Mouse (Mus musculus) splenic B cell, adult 2 months (primary cell): ENCODE data around the gene Cltb.

ENCODE experiments used
- DNase-seq: peaks from one replicate; pipeline ENCODE4 v3.0.0-alpha.2; 2011; ENCODE audit warnings: low read depth, low spot score
- H3K27me3 ChIP-seq: 2 replicates; pipeline ENCODE4 v1.6.1; 2012; ENCODE audit warnings: mild to moderate bottlenecking, low read length, moderate library complexity, mixed read lengths; ENCODE audit not compliant: control insufficient read depth, poor library complexity, insufficient read depth, severe bottlenecking
- H3K36me3 ChIP-seq: 2 replicates; pipeline ENCODE4 v1.6.1; 2012; ENCODE audit warnings: mild to moderate bottlenecking, low read length, moderate library complexity, mixed read lengths; ENCODE audit not compliant: control insufficient read depth, poor library complexity, insufficient read depth, severe bottlenecking

Gene Cltb

GRCm38 (mm10) chr13:54607204-54607603 is 3.9 kb downstream of the Cltb start:
- no peak for DNase-seq
- Histone ChIP-seq H3K27me3 (no peaks in the 10 kb centered on the region), H3K36me3 (no peaks in the 10 kb centered on the region)

DNA sequence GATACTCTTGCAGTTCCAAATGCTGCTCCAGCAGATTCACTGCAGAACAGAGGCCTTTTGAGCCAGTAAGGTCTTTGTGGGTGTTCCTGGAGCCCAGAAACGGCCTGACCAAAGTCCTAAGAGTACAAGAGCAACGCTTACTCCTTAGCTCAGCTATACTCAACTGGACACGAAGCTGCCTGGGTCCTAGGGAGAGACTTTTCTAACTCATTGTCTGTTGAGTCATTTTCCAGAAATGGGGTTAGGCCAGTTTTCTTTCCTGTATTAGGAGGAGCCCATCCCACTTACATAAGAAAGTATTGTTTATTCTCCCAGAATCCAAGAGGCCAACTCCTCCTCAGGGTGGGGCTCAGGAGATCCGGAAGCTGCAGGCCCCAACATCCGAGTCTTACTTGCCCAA is 5.7 kb downstream of the Cltb start:
- DNase-seq, result no peak
- H3K27me3 ChIP-seq, result no peaks in the 10 kb centered on the region
- no peaks in the 10 kb centered on the region for H3K36me3 ChIP-seq

DNA sequence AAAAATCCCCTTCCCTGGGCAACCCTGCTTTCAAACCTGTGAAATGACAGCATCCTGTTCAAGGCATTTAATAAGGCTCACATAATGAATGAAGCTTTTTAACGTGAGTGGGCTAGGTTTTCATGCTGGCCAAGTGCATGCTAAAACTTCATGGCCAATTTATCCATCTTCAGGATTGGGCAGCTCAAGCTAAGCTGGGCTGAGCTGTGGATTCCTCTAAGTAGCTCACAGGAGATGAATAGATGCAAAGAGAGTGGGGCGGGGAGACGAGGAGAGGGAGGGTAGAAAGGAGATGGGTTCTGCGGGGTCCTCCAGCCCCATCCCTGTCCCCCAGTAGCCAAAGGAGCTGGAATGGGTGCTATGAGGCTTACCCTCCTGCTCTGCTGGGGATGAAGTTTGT is 6.9 kb downstream of the Cltb start:
- Histone ChIP-seq H3K27me3 (no peaks in the 10 kb centered on the region), H3K36me3 (no peaks in the 10 kb centered on the region)
- DNase-seq, result no peak

DNA sequence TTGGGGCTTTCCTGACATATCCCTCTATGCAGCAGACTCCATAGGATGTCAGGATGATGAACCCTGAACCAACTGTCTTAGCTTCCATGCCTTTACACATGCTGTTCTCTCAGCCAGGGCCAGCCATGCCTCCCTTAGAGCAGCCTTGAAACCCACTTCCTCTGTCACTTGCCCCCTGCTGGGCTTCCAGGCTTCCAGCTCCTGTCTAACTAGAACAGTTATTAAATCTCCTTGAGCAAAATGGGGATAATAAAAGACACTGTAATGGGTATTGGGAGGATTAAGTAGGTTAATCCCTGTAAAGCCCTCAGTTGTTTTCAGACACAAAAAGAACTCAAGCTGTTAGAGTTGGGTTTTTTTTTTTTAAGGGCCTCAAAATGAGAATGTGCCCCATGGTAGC is 7.6 kb downstream of the Cltb start:
- H3K36me3 ChIP-seq, result no peaks in the 10 kb centered on the region
- no peak for DNase-seq
- H3K27me3 ChIP-seq, result no peaks in the 10 kb centered on the region

GRCm38 (mm10) chr13:54602639-54603111 is 8.5 kb downstream of the Cltb start:
- Histone ChIP-seq H3K27me3 (no peaks in the 10 kb centered on the region), H3K36me3 (no peaks in the 10 kb centered on the region)
- DNase-seq, result no peak

DNA sequence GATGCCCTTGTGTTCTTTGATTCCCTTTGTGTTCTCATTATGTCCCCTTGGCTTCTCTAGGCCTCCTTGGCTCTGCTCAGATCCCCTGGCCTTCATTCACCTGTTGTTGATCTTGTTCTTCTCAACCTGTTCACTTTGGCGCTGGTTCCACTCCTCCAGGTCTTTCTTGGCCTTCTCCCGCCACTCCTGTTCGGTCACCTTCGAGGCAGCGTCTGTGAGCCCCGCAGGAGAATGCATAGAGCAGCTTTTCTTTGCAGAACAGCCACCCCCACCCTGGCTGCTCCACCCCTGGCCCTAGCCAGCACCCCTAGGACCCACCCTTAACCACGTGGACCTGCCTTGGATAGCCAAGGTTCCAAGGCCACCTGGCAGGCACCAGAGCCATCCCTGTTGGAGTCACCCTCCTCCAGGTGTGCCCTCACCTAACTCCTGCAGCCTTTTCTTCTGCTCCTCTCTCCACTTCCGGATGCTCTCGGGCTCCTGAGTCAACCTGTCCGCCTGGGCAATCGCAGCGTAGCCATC is 12.5 kb downstream of the Cltb start:
- Histone ChIP-seq H3K36me3 (no peaks in the 10 kb centered on the region), H3K27me3 (no peaks in the 10 kb centered on the region)
- no peak for DNase-seq

DNA sequence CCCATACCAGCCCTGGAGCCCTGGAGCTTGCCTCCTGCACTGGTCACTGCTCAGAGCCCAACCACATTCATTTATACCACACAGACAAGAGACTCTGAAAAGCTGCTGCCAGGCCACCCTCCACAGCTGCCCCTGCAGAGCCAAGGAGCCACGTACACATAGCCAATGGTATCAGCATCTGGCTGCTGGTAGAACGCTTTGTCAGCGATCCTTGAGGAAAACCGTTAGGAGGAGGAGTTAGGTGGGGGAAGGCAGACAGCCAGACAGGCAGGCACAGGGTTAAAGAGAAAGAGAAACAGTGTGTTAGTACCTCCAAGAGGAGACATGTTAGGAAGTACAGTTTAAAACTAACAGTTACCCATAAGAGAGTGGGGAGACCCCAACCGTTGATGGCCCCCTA is 14.3 kb downstream of the Cltb start:
- H3K27me3 ChIP-seq, result no peaks in the 10 kb centered on the region
- H3K36me3 ChIP-seq, result no peaks in the 10 kb centered on the region
- DNase-seq, result no peak

DNA sequence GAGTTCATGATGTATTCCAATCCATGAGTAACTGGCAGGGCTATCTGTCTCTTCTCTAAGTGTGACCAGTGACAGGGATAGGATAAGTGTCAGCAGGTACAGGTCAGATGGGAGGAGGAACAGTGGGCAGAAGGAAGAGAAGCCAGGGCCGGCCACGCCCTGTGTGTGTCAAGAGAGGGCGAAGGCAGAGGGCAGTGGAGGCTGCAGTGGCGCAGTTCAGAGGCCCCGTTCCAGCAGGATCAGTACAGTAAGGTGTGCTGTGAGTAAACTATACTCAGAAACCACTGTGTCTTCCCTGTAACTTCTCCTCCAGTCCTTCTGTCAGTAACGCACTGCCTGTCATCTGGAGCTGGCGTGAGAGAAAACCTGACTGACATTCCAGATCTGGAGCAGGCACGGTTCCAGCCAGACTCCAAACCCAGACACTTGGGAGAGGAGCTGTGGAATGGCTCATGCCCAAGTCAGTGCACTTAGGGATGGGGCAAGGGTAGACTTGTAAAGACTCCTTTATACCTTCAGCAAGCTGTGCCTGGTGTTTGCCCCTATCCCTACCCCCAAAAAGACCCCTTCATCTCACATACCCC is 14.9 kb downstream of the Cltb start:
- H3K36me3 ChIP-seq, result no peaks in the 10 kb centered on the region
- no peaks in the 10 kb centered on the region for H3K27me3 ChIP-seq
- DNase-seq, result no peak

DNA sequence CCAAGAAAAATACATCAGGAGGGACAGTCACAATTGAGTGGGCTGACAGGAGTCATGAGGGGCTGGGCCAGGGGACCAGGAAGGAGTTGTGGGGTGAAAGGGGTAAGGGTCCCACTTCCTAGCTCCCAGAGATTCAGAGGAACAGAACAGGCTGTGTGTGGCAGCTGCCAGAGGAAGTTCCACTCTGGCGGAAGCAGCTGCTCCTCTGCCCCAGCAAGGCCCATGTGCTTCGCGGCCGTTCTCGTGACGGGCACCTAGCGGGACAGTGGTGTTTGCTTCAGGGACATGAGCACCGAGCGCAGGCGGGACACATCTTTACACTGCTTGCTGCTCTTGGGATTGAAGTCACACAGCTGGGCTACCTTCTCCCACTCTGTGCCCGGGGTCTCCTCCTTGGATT is 17.5 kb downstream of the Cltb start:
- no peaks in the 10 kb centered on the region for H3K36me3 ChIP-seq
- H3K27me3 ChIP-seq, result no peaks in the 10 kb centered on the region
- no peak for DNase-seq

DNA sequence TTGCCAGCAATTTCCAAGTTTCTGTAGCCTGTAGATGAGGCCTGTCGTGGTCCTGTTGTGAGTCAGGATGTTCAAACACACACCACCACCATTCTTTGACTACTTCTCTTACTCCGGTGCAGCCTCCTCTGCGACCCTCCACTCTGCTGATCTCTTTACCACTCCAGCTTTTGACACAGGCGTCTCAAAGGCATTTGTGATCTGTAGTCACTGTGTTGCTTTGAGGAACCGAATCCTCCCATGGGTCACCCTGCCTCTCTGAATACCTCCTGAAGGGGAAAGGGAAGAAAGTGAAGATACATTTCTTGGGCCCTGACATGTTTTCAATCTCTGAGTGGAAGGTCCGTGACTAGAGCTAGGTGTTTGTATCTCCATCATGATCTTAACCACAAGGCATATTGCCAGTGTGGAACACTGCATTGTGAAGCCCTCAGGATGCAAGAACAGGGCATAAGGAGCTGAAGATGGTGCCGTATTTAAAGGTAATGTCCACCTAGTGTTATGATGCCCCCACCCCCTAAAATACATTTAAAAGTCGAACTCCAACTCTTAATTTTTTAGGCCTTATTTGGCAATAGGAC is 19.3 kb downstream of the Cltb start:
- Histone ChIP-seq H3K36me3 (no peaks in the 10 kb centered on the region), H3K27me3 (no peaks in the 10 kb centered on the region)
- DNase-seq, result no peak

- no peaks in the 10 kb centered on the region for H3K27me3 ChIP-seq
- peak; percentile 98 for DNase-seq
- H3K36me3 ChIP-seq, result peaks cover 2% of the 10 kb centered on the region; the same call in 1 of the 2 replicates
These were observed 20.9 kb downstream of the Cltb start, which contains the start of the genes Nop16 and Higd2a for GRCm38 (mm10) chr13:54589996-54590951. Gene Nop16, minus strand, starts transcription at chr13:54590090. Gene Higd2a, plus strand, starts transcription at chr13:54590207.

DNA sequence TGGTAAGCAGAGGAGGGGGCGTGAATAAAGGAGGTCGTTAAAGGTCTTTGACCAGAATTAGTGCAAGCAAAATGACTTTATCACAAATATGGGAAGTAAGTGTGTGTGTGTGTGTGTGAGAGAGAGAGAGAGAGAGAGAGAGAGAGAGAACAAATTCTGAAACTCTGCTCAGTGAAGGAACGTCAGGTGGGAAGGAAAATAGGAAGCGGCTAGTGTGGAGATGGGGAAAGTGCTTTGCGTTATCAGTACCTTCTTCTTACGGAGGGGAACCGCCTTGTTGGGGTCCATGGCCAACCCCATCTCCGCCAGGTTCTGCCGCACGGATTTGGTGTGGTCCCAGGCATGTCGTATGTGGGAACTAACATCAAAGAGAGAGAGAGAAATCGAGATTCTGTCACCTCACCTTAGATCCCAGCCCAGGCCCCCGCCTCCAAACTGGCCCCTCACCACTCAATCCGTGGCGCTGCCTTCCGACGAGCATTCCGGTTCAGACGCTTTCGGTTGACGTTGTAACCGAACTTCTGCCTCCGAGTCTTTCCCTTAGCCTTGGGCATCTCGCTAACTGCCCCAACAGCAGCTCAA is 21.6 kb downstream of the Cltb start:
- peak; percentile 43 for DNase-seq
- no peaks in the 10 kb centered on the region for H3K27me3 ChIP-seq
- peaks cover 3% of the 10 kb centered on the region; the same call in 1 of the 2 replicates for H3K36me3 ChIP-seq

DNA sequence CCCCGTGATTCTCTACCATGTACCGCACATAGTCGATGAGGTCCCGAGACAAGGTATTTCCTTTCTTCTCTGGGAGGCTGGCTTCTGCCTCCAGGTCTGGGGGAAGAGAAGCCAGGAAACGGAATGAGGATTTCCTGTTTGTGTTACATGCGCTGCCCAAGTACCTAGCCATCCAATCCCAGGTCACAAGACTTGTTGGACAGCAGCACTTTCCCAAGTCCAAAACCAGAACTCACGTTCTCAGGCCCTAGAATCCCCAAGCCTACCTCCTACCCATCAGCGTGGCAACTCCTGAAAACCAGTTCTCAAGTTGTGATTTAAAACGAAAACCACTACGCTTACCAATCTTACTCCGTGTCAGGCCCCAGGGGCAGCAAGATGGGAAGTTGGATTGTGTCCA is 25.3 kb downstream of the Cltb start:
- no peak for DNase-seq
- Histone ChIP-seq H3K27me3 (no peaks in the 10 kb centered on the region), H3K36me3 (peaks cover 3% of the 10 kb centered on the region; the same call in 1 of the 2 replicates)

- no peak for DNase-seq
- peaks cover 3% of the 10 kb centered on the region; the same call in 1 of the 2 replicates for H3K36me3 ChIP-seq
- no peaks in the 10 kb centered on the region for H3K27me3 ChIP-seq
These were observed 28.3 kb downstream of the Cltb start for GRCm38 (mm10) chr13:54582860-54583259.
